13 mouse cellular contexts compared by ENCODE assay signal in the genomic region with DNA sequence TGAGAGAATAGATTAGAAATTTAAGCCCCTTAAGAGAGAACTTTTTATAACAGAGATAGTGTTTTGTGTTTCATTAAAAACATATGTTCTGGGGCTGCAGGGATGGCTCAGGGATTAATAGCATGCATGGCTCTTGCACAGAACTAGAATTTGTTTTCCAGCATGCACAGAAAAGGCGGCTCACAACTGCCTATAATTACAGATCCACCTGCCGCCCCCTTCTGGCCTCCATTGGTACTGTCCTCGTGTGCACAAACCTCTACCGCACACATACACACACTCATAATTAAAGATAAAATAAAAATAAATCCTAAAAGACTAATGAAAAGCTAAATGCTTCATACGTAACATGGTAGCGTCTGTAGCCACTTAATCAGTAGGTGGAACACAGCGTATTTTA. TPM values are rescaled to one million over a fixed set of nuclear protein-coding genes. Genes with fewer than 3 reads are reported as not detected.
A peak's percentile ranks its signal among the peaks of the same experiment; 100 is the strongest.
DNase-seq lines count a peak whose midpoint lies in the region; ATAC-seq and TF ChIP-seq lines count a peak whose summit lies in the region.
"Had no signal": no experiment of that assay in that cellular context is flagged by ENCODE, and none has a peak within 500 bp of the region (broad histone marks: within the 10 kb centered on the region; RNA-seq: fewer than 3 reads in every experiment).

No protein-coding gene starts in this region.

- H3K4me3 ChIP-seq in heart, postnatal 0 days (ENCODE audit: low read depth, low read length): no peak overlapping the region
- no peak overlapping the region for H3K4me3 ChIP-seq in lung, postnatal 0 days (ENCODE audit: low read depth, low read length)
- H3K4me3 ChIP-seq in MEL (ENCODE audit: control insufficient read depth in 1 of 2, insufficient read depth in 1 of 2, low read depth in 2 of 2, low read length in 2 of 2): no peak overlapping the region
- H3K4me3 ChIP-seq in liver, postnatal 0 days (ENCODE audit: low read depth, low read length): no peak overlapping the region
- H3K4me3 ChIP-seq: heart, embryonic 13.5 days had no signal

- DNase-seq in heart, postnatal 0 days (ENCODE audit: low spot score): no peak
- no peak for DNase-seq in heart, postnatal 25 days (ENCODE audit: low spot score)
- DNase-seq in lung, postnatal 0 days (ENCODE audit: low spot score): no peak
- DNase-seq in lung, postnatal 14 days: no peak
- peak; percentile 32 for DNase-seq in MEL (ENCODE audit: low read depth, low spot score)
- DNase-seq in liver, postnatal 0 days: peak; percentile 32
- no peak for DNase-seq in cerebellum, adult 8-10 months
- DNase-seq: adrenal gland, postnatal 10 days; cerebellum, postnatal 36 days; left cerebral cortex, postnatal 4 days; spleen, adult 18-20 months had no signal

- no peak for ATAC-seq in heart, postnatal 0 days (ENCODE audit: insufficient read depth, low read depth)
- no peak for ATAC-seq in lung, postnatal 0 days
- ATAC-seq in liver, postnatal 0 days: no peak
- ATAC-seq in activated CD4-positive, CD25-positive, alpha-beta regulatory T cell, adult 4 months: no peak

- no peaks in the 10 kb centered on the region for H3K9me3 ChIP-seq in heart, postnatal 0 days (replicated peaks; ENCODE audit: control insufficient read depth, low read length)
- H3K9me3 ChIP-seq in lung, postnatal 0 days (ENCODE audit: low read length): no peaks in the 10 kb centered on the region
- H3K9me3 ChIP-seq in MEL (replicated peaks; ENCODE audit: insufficient read depth, low read length): no peaks in the 10 kb centered on the region
- H3K9me3 ChIP-seq in liver, postnatal 0 days (ENCODE audit: low read length): no peaks in the 10 kb centered on the region
- H3K9me3 ChIP-seq: heart, embryonic 13.5 days had no signal

- H3K4me2 ChIP-seq in heart, postnatal 0 days (ENCODE audit: low read depth, low read length): no peak overlapping the region
- no peak overlapping the region for H3K4me2 ChIP-seq in lung, postnatal 0 days (replicated peaks; ENCODE audit: low read depth, low read length)
- H3K4me2 ChIP-seq in liver, postnatal 0 days (ENCODE audit: low read depth, low read length): no peak overlapping the region
- H3K4me2 ChIP-seq: heart, embryonic 13.5 days had no signal

- no peak for TF ChIP-seq EP300 in heart, postnatal 0 days (IDR thresholded peaks at IDR 0.05; ENCODE audit: low read depth)
- no peak for TF ChIP-seq EP300 in lung, postnatal 0 days (IDR thresholded peaks at IDR 0.05)
- no peak for TF ChIP-seq EP300 in MEL (IDR thresholded peaks at IDR 0.05; ENCODE audit: low read depth in 1 of 2, low read length in 2 of 2)
- TF ChIP-seq EP300 in liver, postnatal 0 days (IDR thresholded peaks at IDR 0.05; ENCODE audit: low read depth): no peak

- H3K27me3 ChIP-seq in heart, postnatal 0 days (ENCODE audit: control insufficient read depth, insufficient read depth, low read length): no peaks in the 10 kb centered on the region
- no peaks in the 10 kb centered on the region for H3K27me3 ChIP-seq in lung, postnatal 0 days (replicated peaks; ENCODE audit: insufficient read depth, low read length)
- no peaks in the 10 kb centered on the region for H3K27me3 ChIP-seq in MEL (ENCODE audit: control insufficient read depth in 1 of 2, insufficient read depth in 2 of 2, low read length in 2 of 2)
- H3K27me3 ChIP-seq in liver, postnatal 0 days (ENCODE audit: insufficient read depth, low read length): no peaks in the 10 kb centered on the region
- H3K27me3 ChIP-seq: heart, embryonic 13.5 days had no signal

- 88% methylated on average over 7 of the region's 7 CpGs for WGBS in heart, postnatal 0 days
- 95% methylated on average over 7 of the region's 7 CpGs for WGBS in lung, postnatal 0 days
- 91% methylated on average over 7 of the region's 7 CpGs for WGBS in liver, postnatal 0 days (ENCODE audit: insufficient replicate concordance)

- TF ChIP-seq CTCF in heart, postnatal 0 days (IDR thresholded peaks at IDR 0.05; ENCODE audit: low read depth): peak; percentile 26; the same call in 1 of the 2 replicates
- TF ChIP-seq CTCF in lung, postnatal 0 days (IDR thresholded peaks at IDR 0.05): peak; percentile 55
- peak; percentile 45 to 54 (median 50) for TF ChIP-seq CTCF in MEL (IDR thresholded peaks at IDR 0.05 in 2 of 3, conservative IDR thresholded peaks at IDR 0.05 in 1 of 3; ENCODE audit: control insufficient read depth in 1 of 3, insufficient read depth in 1 of 3, low read depth in 2 of 3, low read length in 3 of 3, poor library complexity in 1 of 3, severe bottlenecking in 1 of 3)
- TF ChIP-seq CTCF in liver, postnatal 0 days (IDR thresholded peaks at IDR 0.05; ENCODE audit: low read depth): peak; percentile 56

- no peaks in the 10 kb centered on the region for H3K4me1 ChIP-seq in heart, postnatal 0 days (ENCODE audit: control insufficient read depth, insufficient read depth)
- no peaks in the 10 kb centered on the region for H3K4me1 ChIP-seq in lung, postnatal 0 days (ENCODE audit: insufficient read depth, low read depth, low read length)
- H3K4me1 ChIP-seq in MEL (ENCODE audit: control insufficient read depth in 1 of 2, insufficient read depth in 2 of 2, low read length in 2 of 2): peaks cover 0 to 4% of the 10 kb centered on the region in 2 experiments; a peak in 3 of 4 replicates
- H3K4me1 ChIP-seq in liver, postnatal 0 days (ENCODE audit: insufficient read depth): no peaks in the 10 kb centered on the region
- H3K4me1 ChIP-seq: heart, embryonic 13.5 days had no signal

- 0 out of 2 replicates have a peak, but pooled peaks cover 4% of the 10 kb centered on the region for H3K36me3 ChIP-seq in heart, postnatal 0 days (replicated peaks; ENCODE audit: control insufficient read depth, insufficient read depth, low read length)
- peaks cover 5% of the 10 kb centered on the region; the same call in 1 of the 2 replicates for H3K36me3 ChIP-seq in lung, postnatal 0 days (ENCODE audit: insufficient read depth, low read length)
- peaks cover 0 to 3% of the 10 kb centered on the region in 2 experiments; a peak in 3 of 4 replicates for H3K36me3 ChIP-seq in MEL (ENCODE audit: control insufficient read depth in 1 of 2, insufficient read depth in 2 of 2, low read length in 2 of 2)
- H3K36me3 ChIP-seq in liver, postnatal 0 days (replicated peaks; ENCODE audit: insufficient read depth, low read length): peaks cover 15% of the 10 kb centered on the region

- intact Hi-C loops in heart, postnatal 25 days (cut with DNase I): loop anchor here (2.0 to 5.0 kb wide), 2 partner anchors 83 to 177 kb away; no protein-coding TSS in a partner anchor

- no peaks in the 10 kb centered on the region for H3K79me2 ChIP-seq in MEL (ENCODE audit: control insufficient read depth, insufficient read depth, low read length, poor library complexity)

- TF ChIP-seq RAD21 in MEL (IDR thresholded peaks at IDR 0.05; ENCODE audit: low read depth, low read length): peak; percentile 9

- no peak overlapping the region for H3K9ac ChIP-seq in heart, postnatal 0 days (replicated peaks; ENCODE audit: low read depth, low read length)
- H3K9ac ChIP-seq in lung, postnatal 0 days (replicated peaks; ENCODE audit: low read depth): no peak overlapping the region
- H3K9ac ChIP-seq in MEL (ENCODE audit: control insufficient read depth, low read depth, low read length, poor library complexity, severe bottlenecking): no peak overlapping the region
- no peak overlapping the region for H3K9ac ChIP-seq in liver, postnatal 0 days (replicated peaks)
- H3K9ac ChIP-seq: heart, embryonic 13.5 days had no signal

- no peak for TF ChIP-seq POLR2A in MEL (IDR thresholded peaks at IDR 0.05; ENCODE audit: control insufficient read depth in 1 of 2, insufficient read depth in 1 of 2, low read depth in 1 of 2, low read length in 2 of 2, poor library complexity in 1 of 2)

- no peak overlapping the region for H3K27ac ChIP-seq in heart, postnatal 0 days (ENCODE audit: low read depth)
- H3K27ac ChIP-seq in lung, postnatal 0 days (ENCODE audit: low read length): no peak overlapping the region
- H3K27ac ChIP-seq in MEL (ENCODE audit: control insufficient read depth, low read depth, low read length): no peak overlapping the region
- H3K27ac ChIP-seq in liver, postnatal 0 days (ENCODE audit: low read depth): no peak overlapping the region
- H3K27ac ChIP-seq: heart, embryonic 13.5 days had no signal

TF ChIP-seq in MEL, 35 proteins besides CTCF, POLR2A, EP300 and RAD21:
- no peak for TF ChIP-seq MEF2A (IDR thresholded peaks at IDR 0.05; ENCODE audit: extremely low read depth, insufficient replicate concordance, low read depth, low read length, poor library complexity, severe bottlenecking)
- no peak for TF ChIP-seq MAX (IDR thresholded peaks at IDR 0.05; ENCODE audit: low read length)
- peak; percentile 51 for TF ChIP-seq SMC3 (IDR thresholded peaks at IDR 0.05; ENCODE audit: low read depth, low read length)
- no peak for TF ChIP-seq HCFC1 (IDR thresholded peaks at IDR 0.05; ENCODE audit: low read depth, low read length)
- no peak for TF ChIP-seq SIN3A (IDR thresholded peaks at IDR 0.05; ENCODE audit: low read length)
- TF ChIP-seq MAFK (IDR thresholded peaks at IDR 0.05; ENCODE audit: borderline replicate concordance, low read depth, low read length): no peak
- TF ChIP-seq MXI1 (IDR thresholded peaks at IDR 0.05; ENCODE audit: low read depth, low read length): no peak
- TF ChIP-seq RCOR1 (IDR thresholded peaks at IDR 0.05; ENCODE audit: low read depth, low read length): no peak
- no peak for TF ChIP-seq GABPA (IDR thresholded peaks at IDR 0.05; ENCODE audit: low read depth, low read length)
- 0 out of 2 replicates have a peak, but pooled peaks have one; percentile 3 for TF ChIP-seq ZC3H11A (IDR thresholded peaks at IDR 0.05; ENCODE audit: low read depth, low read length)
- no peak for TF ChIP-seq BHLHE40 (IDR thresholded peaks at IDR 0.05; ENCODE audit: borderline replicate concordance, low read depth, low read length)
- TF ChIP-seq USF1 (IDR thresholded peaks at IDR 0.05; ENCODE audit: low read depth, low read length): no peak
- no peak for TF ChIP-seq CHD2 (IDR thresholded peaks at IDR 0.05; ENCODE audit: low read length)
TF ChIP-seq in MEL: peak in this region for 2.

RNA-seq across cellular contexts. Expression of a gene that starts 30.5 kb away (rescaled TPM):
- total RNA-seq in heart, postnatal 0 days (2014; rRNA removed; ENCODE audit: low replicate concordance): 2.5 and 9.4 TPM in 2 replicates
- polyA plus RNA-seq in heart, postnatal 0 days (2015; fragmentation: Nextera tagmentation; extraction: Ambion mirVana): 2.3 and 2.5 TPM in 2 replicates
- 1 to 10 TPM; 1.4 to 2.2 TPM for total RNA-seq in heart, postnatal 25 days (2021)
- 6.3 and 8.2 TPM in 2 replicates for polyA plus RNA-seq in lung, postnatal 0 days (2015; fragmentation: Nextera tagmentation; extraction: Ambion mirVana)
- 0.07 and 0.08 TPM in 2 replicates for total RNA-seq in MEL (2012; rRNA removed)
- polyA plus RNA-seq in MEL (2012; ENCODE audit: insufficient read depth in 1 of 2, insufficient read length in 2 of 2, low read depth in 1 of 2, low replicate concordance in 2 of 2, missing spikeins in 1 of 2): under 1 TPM in 1 of 2 experiments, not detected in 1; 0.04 TPM
- polyA plus RNA-seq in liver, postnatal 0 days (2015; fragmentation: Nextera tagmentation; extraction: Ambion mirVana): 0.90 and 1.1 TPM in 2 replicates
- 1 to 10 TPM; 1.3 to 1.5 TPM for polyA plus RNA-seq in activated CD4-positive, CD25-positive, alpha-beta regulatory T cell, adult 4 months (2017; shearing (Covaris generic))

Comparison
In these comparisons a context has a peak if more than half of its experiments do, and no peak if none do; other contexts are left out.
1. DNase-seq: peak in MEL (single experiment) and liver, postnatal 0 days (single experiment); none in heart, postnatal 0 days (single experiment), heart, postnatal 25 days (single experiment), lung, postnatal 0 days (single experiment), lung, postnatal 14 days (single experiment) and cerebellum, adult 8-10 months (single experiment).
2. Peak in every context shown above with its lines, with median percentiles within 50 percentile points of each other: CTCF ChIP-seq.